Mouse (Mus musculus): ENCODE measurements around the gene Cyp21a1.
"Not testable (repeated sequence)": the region's sequence is repeated elsewhere in the genome, so short reads cannot be mapped to it uniquely, and the experiment has no call there.

Cyp21a1 gene

DNA sequence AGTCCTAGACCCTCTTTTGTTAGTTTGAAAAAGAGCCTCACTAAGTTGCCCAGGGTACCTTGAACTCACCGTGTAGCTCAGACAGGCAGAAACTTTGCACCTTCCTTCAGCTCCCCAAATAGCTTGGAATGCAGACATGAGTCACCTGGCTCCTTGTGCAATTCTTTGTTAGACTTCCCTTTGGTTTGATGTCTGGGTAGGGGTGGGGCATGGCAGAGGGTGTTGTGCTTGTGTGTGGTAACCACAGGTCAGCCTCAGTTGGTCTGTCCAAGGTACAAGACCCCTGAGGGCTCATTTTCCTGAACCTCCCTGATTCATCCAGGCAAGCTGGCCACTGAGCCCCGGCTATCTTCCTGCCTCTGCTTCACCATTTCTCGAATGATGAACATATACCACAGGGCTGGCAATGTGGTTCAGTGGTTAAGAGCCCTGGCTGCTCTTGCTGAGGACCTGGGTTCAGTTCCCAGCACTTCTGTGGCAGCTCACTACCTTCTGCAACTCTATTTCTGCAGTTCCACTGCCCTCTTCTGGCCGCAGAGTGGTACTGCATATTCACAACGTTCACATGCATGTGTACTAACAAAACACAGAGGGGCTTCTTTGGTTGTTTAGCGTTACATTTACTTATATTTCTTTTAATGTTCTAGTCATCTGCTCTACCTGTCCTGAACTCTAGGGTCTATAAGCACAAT lies 656 bp upstream of the Cyp21a1 start:
- no peak for DNase-seq (ENCODE audit: low spot score)

DNA sequence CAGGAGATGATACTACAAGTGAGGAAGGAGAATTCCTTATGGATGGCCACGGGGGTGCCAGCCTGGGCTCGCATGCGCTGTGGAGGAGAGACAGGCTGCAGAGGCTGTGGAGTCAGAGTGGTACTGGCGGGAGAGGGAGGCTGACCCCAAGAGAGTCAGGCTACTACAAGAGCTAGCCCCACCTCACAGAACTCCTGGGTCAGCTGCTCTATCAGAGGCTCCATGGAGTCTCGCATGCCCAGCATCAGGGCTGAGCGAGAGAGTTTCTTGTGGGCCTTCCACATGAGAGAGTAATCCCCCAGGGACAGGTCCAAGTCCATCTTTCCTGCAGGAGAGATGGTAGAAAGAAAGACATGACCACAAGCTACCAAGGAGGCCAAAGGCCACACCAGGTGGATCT lies 994 bp downstream of the Cyp21a1 start:
- DNase-seq (ENCODE audit: low spot score): not testable (repeated sequence)

DNA sequence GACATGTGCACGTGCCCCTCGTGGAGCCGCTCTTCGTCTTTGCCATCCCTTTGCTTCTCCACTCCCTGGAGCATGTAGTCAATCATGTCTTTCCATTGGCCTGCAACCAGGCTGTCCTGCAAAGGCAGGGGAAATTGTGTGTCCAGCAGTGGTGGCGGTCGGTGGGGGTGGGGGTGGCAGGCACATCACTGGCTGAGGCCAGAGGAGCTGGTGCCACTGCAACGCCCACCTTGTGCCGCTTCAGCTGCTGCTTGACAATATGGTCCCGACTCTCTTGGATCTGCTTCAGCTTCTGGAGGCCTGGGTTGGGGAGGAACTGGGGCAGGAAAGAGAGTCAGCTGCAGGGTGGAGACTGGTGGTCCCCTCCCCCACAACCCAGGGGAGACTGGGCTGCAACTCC lies 1.6 kb downstream of the Cyp21a1 start:
- DNase-seq (ENCODE audit: low spot score): not testable (repeated sequence)

DNA sequence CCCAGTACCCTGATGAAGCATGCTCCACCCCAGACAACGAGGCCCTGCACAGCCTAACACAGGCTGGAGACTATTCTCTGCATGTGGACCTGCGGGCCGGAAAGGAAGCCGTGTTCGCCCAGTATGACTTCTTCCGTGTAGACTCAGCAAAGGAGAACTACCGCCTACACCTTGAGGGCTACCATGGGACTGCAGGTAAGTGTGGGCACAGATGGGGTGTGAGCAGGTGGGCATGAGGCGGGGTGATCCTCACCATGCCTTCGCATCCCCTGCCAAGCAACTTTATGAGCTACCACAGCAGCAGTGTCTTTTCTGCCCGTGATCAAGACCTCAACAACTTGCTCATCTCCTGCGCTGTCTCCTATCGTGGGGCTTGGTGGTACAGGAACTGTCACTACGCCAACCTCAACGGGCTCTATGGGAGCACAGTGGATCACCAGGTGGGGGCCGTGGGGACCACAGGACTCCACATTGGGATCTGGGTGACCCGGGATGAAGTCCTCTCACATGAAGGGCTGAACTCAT lies 3.5 kb downstream of the Cyp21a1 start:
- DNase-seq (ENCODE audit: low spot score): not testable (repeated sequence)

DNA sequence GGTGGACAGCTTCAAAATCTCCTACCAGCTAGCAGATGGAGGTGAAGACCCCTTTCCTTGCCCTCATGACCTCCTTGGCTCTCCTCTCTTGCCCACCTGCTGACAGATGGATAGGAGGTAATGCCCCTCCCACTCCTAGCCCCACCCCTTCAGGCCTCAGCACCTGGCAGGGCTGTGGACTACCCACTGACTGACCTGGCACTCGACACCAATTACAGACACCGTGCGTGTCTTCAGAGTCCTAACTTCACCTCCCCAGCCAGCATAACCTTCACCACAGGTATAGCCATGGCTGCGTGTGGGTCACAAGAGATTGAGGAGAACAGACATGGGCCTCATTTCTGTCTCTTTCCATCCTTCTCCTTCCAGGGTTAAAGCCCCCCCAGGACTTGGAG lies 4.8 kb downstream of the Cyp21a1 start:
- DNase-seq (ENCODE audit: low spot score): no peak

DNA sequence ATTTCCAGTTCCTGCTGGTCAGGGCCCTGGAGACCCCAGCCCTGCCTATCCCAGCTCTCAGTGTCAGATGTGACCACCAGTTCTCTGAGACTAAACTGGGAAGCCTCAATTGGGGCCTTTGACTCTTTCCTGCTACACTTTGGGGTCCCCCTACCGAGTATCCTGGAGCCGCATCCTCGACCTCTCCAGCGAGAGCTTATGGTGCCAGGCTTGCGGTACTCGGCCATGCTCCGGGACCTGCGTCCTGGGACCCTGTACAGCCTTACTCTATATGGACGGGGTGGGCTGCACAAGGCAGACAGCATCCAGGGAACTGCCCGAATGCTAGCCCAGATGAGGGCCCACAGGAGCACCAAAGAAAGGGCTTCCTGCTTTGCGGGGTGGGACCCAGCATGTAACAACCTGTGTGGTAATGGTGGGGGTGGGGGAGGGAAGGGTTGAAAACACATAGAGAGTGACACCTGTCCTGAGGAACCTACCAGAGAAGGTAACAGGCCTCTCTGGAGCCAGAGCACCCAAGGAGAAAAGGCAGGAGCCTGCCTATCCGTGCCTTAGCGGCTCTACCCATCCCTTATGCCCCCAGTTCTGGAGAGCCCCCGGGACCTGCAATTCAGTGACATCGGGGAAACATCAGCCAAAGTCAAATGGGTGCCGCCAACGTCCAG lies 5.4 kb downstream of the Cyp21a1 start:
- DNase-seq (ENCODE audit: low spot score): no peak

DNA sequence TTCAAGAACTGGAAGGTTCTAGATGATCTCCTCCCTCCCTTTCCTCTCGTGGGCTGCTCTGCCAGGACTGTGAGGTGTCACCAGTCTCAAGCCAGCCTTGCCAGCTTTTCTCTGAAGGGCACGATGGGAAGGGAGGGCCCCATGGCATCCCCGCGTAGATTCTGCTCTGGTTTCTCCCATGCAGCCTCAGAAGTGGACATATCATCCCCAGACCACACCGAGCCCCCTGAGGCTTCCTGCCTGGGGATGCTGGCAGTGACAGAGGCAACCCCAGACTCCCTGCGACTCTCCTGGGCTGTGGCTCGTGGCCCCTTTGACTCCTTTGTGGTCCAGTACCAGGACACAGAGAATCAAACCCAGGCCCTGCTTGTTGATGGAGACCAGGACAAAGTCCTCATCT lies 6.3 kb downstream of the Cyp21a1 start:
- DNase-seq (ENCODE audit: low spot score): not testable (repeated sequence)

DNA sequence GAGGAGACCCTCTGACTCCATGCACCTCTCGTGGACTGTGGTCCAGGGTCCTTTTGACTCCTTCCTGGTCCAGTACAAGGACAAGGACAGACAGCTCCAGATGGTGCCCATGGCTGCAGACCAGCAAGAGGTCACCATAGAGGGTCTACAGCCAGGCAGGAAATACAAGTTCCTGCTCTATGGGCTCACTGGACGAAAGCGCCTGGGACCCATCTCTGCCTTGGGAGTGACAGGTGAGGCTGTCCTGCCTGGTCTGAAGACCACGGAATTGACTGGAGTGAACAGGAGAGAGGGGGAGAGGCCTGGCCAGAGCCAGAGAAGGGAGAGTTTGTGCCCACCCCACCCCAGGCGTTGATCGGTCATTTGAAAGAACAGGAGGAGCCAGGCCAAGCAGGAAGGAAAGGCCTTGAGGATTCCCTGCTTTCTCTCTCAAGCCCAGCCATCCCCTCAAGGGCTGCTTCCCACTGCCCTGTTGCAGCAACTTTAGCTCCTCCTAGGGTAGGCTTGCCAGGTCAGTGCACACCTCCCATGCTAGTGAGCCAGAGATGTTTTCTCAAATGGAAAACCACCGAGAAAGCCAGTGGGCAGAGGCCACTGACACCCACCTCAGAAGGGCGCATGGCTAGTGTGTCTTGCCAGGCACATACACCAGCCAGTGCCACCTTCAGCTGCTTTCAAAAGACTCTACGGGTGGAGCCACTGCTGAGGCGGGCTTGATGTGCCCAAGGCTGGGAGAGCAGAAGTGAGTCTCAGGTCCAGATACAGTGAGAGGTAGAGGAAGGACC lies 7.0 kb downstream of the Cyp21a1 start:
- not testable (repeated sequence) for DNase-seq (ENCODE audit: low spot score)

DNA sequence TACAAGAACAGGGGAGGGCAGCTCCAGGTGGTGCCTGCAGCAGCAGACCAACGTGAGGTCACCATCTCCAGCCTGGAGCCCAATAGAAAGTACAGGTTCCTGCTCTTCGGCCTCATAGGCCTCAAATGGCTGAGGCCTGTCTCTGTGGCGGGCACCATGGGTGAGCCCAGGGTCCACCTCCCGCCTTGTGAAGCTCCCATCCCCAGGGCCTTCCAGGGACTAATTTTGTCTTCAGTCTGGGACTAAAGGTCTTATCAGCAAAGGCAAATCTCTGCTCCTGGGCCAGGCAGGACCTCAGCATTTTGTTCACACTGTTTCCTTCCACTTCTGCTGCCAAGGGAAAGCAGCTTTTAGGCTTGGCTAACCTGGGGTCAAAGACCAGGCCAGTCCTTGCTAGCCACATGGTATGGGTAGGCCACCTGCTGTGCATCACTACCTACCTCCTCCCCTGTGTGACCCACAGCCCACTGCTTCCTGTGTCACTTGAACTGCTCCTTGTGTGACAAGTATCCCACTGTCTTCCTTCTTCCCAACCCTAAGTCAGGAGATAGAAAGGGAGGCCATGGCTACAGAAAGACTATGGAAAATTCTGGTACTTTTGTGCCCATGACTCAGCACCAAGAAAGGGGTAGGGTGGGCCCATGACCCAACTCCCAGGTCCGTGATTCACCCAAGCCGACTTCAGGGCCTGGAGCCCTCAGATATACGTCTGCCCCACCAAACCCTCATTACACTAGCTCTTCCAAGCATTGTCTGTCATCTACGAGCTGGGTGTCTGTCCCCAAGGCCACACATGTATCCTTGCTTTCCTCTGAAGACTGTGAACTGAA lies 7.8 kb downstream of the Cyp21a1 start:
- DNase-seq (ENCODE audit: low spot score): no peak

DNA sequence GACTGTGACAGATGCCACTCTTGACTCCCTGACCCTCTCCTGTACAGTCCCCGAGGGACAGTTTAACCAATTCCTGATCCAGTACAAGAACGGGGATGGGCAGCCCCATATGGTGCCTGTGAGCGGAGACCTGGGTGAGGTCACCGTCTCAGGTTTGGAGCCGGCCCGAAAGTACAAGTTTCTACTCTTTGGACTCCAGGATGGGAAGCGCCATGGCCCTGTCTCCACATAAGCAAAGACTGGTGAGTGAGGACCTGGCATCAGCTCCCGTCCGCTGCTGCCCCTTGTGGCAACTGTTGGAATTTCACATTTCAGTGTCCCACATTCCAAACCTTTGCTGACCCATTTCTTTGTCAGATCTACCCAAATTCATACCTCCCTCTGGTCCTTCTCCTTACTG lies 8.7 kb downstream of the Cyp21a1 start:
- DNase-seq (ENCODE audit: low spot score): no peak

DNA sequence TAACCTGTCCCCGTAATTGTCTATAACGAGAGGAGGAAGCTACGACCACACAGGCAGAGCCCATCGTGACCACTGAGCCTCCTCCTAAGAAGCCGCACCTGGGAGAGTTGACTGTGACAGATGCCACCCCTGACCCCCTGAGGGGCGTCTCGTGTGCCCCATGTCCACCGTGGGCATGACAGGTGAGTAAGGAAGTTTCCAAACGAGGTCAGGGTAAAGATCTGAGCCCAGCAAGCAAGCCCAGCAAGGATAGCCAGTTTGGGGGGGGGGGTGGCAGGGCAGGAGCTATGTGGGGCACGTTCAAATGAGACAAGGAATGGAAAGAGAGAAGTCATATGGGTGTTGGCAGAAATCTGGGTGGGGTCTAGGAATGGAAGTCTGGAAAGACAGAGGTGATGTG lies 9.3 kb downstream of the Cyp21a1 start:
- no peak for DNase-seq (ENCODE audit: low spot score)

DNA sequence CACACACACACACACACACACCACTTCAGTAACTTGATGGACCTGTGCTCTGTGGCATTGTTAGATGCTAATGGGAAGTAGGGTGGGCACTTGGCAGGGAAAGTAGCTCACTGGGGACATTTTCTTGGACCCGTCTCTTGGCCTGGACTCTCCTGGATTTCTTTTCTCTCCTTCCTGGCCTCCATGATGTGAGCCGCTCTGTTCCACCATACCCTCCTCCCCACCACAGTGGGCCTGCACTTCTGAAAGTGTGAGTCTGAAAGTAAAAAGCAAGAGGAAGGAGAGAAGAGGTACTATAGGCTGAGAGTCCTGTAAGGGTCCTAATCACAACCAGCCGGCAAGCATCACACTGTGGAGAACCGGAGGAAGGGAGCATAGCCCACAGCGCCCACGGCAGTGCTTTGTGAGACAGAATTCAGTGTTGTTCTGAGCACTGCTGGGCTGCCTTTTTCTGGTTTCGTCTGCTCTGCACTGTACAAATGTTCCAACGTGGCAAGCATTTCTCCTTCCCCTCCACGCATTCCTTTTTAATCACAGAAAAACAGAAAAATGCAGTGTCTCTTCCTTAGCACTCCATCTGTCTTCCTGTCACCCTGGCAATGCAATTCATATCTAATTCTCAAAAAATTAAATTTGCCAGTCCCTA lies 26.6 kb downstream of the Cyp21a1 start:
- no peak for DNase-seq (ENCODE audit: low spot score)

DNA sequence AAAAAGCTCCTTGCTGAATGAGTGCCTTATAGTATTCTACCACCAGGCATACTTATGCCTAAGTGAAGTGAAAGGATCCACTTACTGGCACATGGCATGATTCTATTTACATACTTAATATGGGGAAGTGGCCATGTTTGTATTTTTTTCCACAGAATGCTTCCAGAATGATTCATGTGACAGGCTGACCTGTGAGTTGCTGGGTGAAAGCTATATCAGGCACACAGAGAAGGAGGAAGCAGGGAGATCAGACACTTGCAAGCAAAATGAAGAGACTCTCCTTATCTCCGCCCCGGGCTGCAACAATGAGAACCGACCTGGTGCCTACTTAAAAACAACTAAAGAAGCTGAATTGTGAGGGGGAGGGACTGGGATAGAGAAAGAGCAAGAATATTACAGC lies 42.9 kb downstream of the Cyp21a1 start:
- DNase-seq (ENCODE audit: low spot score): no peak
